Mouse (Mus musculus) right cerebral cortex, postnatal 36 days (tissue): ENCODE results near the gene Xrcc1.

Experiments
- DNase-seq, 2 experiments: peaks; one replicate each; pipeline ENCODE4 v3.0.0; 2022; ENCODE audit warnings: low spot score in 2 of 2, mixed read lengths in 1 of 2

Gene Xrcc1

DNA sequence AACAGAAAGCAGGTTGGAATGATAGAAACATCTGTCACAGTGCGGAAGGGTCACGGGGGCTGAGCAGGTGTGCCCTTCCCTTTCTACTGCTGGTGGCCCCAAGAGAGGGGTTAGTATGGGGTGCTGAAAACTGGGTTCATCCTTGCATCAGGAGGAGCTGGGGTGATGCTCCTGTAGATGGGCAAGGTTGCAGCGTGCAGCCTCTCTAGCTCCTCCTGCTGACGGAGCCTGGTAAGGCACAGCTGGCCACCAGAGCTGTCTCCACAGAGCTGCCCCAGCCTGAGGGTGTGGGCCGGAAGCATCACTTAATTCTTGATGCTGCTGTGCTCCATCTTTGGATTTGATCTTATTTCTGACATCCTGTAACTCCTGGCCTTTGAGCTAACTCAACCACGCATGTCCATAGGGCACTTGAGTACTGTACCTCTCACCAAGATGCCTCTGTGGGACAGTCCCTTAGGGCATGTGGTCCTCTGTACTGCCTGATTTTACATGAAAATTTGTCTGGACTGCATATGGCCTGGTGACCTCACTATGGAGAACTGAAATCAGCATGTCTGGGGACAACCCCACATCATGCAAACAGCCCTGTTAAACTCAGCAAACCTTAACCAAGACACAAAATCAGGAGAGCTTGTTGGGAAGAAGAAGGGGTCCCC is 18.6 kb downstream of the Xrcc1 start:
- DNase-seq, result peak in 1 of 2 experiments; percentile 35

DNA sequence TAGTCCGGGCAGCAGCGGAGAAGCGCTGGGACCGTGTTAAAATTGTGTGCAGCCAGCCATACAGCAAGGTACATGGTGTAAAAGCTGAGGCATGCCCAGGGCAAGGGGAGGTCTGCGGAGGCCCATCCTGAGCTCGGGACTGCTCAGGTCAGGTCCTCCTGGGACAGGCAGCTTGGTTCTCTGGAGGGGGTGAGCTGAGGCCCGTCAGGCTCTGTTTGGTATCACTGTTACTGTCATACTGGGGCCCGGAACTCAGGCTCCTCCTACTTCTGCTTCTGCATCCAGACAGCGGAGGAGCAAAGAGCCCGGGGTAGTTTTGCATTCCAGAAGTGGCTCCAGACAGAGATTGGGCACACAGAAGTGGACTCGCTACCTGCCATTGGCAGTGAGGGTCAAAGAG is 19.5 kb downstream of the Xrcc1 start:
- DNase-seq, result no peak

DNA sequence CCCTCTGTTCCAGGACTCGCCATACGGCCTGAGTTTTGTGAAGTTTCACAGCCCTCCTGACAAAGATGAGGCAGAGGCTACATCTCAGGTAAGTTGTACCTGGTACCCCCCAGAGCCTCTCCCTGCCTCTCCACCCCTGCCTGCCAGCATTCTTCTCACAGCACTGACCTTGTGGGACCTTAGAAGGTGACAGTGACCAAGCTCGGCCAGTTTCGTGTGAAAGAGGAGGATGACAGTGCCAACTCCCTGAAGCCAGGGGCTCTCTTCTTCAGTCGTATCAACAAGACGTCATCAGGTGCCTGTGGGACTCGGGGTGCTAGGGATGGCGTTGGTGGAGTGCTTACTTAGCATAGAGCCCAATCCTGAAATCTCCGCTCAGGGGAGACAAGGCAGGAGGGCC is 20.1 kb downstream of the Xrcc1 start:
- DNase-seq, result no peak

DNA sequence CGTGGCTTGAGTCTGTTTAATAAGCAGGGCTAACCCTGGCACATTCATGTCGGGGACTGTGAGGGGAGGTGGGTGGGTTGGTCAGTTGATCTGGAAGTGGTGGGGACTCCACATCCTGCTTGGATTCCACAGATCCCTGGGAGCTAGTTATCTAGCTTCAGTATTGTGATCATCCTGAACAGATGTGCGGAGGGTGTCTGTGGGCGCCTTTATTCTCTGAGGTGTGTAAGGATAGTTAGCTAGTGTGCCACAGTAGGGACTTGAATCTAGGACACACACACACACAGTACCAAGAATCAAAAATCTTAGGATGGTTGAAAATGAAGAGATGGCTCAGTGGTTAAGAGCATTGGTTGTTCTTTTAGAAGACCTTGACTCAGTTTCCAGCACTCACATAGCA is 22.4 kb downstream of the Xrcc1 start:
- no peak for DNase-seq

DNA sequence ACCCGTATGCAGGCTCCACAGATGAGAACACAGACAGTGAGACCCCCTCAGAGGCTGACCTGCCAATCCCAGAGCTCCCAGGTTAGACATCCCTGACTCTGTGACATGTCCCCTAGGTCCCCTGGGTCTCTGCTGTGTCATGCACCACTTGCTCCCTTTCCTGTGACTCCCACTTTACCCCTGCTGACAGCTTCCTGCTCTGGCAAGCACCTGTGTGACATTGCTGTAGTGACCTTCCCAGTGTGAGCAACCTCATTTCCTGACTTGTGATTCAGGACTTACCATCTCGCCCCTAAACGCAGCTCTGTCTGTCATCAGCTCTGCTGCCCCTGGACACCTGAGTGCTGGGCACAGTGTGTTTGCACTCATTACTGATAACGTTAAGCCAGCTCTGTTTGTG is 25.0 kb downstream of the Xrcc1 start:
- no peak for DNase-seq

DNA sequence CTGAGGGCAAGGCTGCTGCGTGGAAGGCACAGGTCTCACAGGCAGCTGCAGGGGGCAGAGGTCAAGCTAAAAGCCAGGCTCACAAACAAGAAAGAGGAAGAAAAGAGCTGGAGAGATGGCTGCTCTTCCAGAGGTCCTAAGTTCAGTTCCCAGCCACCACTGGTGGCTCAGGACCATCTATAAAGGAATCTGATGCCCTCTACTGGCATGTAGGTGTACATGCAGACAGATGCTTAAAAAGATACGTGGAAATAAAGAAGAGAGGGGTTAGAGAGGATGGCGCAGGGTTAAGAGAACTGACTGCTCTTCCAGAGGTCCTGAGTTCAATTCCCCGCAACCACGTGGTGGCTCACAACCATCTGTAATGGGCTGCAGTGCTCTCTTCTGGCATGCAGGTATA is 26.4 kb downstream of the Xrcc1 start:
- no peak for DNase-seq

DNA sequence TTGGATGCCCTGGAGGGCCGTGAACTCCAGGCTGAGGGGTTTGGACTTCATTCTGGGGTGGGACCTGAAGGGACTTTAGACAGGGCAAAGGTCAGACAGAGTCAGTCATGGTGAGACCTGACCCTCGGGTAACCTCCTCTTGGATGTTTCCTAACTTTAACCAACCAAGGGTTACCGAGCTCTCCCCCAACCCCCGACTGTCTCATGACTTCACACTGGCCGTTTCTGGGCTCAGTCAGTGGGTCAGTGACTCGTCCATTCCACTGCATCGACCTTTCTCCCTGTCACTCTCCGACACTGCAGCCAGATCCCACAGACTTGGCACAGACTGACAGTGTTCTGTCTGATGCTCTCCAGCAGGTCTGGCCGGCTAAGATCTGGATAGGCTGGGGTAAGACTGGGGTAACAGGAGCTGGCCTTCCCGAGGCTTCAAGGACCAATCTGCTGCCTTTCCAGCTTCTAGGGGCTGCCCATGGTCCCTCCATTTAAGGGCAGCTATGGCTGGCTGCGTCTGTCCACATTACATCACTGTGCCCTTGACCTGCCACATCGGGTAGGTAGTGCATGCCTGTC is 28.2 kb downstream of the Xrcc1 start:
- DNase-seq, result no peak

DNA sequence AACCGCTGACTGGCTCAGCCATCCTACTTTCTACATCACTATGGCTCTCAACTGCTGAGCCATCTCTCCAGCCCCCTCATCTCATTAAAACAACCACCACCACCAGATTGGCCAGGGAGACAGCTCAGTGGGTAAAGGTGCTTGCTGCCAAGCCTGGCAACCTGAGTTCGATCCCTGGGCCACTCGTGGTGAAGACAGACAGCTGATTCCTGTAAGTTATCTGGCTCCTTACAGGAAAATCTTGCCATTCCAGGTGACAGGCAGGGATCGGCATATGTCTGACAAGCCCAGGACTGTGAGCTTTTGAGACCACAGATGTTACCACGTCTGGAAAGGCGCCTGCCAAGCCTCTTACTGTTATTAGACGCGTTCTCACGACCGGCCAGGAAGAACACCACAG is 31.7 kb downstream of the Xrcc1 start:
- no peak for DNase-seq

DNA sequence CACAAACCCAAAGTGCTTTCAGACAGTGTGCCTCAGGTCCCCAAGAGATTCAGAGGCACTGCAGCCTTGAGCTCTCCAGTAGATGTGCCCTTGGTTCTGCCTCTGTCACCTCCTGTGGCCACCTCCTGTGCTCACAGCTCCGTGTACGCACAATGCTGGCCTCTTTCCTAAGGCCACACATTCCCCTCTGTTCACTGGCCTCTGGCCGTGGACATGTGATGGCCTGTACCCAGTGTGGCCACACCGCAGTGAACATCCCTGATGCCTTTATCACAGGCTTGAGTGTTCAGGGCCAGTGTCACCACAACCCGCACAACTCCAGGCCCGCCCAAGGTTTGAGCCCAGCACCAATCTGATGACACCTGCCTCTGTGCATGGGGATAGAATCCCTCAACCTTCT is 38.8 kb downstream of the Xrcc1 start:
- DNase-seq, result no peak

DNA sequence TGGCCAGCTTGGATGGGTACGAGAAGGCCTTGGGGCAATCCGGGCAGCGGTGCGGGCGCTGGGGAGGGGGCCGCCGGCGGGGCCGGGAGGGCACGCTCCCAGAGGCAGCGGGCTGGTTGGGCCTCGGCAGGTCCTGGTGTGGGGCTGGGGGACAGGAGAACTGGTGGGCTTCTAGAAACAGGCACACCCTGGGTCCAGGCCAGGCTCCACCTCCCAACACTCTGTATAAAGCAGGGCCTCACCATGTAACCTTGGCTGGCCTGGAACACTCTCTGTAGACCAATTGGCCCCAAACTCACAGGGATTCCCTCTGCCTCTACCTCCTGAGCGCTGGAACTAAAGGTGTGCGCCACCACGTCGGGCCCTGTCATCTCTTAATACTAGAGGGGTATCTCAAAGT is 39.9 kb downstream of the Xrcc1 start:
- no peak for DNase-seq

DNA sequence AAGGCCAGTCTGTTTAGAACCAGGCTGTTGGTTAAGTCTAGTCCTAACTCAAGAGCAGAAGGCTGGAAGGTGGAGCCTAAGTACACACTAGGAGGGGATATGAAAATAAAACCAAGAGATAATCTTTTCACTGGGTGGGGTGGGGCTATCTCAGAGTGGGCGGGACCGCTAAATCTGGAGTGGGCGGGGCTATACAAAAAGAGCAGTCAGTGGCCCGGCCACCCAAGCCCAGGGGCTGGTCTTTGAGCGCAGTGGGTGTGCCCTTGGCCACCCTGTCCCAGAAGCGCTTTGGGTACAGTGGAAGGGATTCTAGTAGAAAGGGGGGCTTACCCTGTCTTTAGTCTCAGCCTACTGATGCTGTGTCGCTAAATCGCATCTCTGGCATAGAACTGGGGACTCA is 40.7 kb downstream of the Xrcc1 start:
- no peak for DNase-seq

DNA sequence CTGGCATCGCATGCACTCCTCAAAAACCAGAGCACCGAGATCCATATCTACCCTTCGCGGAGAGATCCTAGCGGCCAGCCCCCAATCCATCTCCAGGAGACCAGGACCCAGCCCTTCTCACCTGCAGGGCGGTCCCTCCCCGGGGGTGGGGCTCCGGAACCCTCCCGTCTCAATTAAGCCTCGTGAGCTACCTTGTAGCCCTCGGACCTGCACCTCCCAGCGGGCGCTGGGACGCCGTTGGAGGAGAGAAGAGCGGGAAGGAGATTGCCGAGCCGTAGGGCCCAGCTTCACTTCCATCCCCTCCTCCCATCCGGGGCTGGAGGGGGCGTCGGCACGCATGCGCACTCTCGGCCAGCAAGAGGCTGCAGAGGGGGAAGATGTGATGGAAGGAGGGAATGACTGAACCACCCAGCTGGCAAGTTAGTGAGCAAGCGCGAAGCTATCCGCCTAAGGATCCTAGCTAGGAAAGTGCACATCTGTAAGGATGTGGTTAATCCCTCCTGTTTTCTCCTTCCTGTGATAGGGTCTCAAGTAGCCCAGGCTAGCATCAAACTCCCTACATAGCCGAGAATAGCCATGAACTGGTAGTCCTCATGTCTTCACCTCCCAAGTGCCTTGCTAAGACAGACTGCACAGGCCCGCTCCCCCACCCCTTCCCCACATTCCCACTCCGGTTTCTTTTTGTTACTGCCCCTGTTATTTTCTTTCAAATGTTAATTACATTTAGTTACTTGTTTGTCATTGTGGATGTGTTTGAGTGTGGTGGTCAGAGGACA is 41.4 kb downstream of the Xrcc1 start, which contains the start of the genes Ethe1 and Zfp575:
Ethe1 (plus strand) TSS at position 214 of the 776 bp plus-strand sequence.
Zfp575 (minus strand) TSS at position 312 of the 776 bp plus-strand sequence.
- peak; percentile 74 to 75 for DNase-seq

DNA sequence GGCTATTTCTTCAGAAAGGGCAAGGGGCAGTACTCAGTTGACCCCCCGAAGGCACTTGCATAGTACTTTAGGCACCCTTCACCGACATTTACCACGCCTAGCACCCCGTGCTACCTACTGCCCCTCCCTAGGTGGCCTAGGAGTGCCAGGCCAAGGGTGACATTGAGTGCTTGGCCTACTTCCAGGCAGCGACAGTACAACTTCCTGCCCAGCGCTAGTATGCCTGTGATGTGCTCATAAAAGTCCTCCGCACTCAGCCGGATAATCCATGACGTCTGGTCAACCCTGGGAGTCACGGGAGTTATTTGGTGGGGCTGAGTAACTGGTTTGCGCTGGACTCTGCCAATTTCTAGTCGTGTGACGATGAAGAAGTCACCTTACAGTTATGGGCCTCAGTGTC is 42.2 kb downstream of the Xrcc1 start:
- no peak for DNase-seq

DNA sequence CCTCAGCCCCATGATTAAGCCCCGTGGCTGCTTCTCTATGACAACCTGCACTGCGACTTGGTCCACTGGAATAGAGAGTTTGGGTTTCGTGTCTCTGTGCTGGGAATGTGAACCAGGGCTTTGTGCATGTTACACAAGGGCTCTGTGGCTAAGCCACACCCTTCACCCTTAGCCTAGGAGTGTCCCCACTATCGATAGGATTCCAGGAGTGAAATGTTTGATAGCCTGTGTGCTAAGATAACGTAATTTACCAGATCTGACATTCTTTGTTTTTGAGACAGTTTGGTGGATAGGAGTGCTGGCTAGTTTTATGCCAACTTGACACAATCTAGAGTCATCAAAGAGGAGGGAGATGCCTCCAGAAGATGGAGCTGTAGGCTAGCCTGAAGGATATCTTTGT is 45.6 kb downstream of the Xrcc1 start:
- no peak for DNase-seq

DNA sequence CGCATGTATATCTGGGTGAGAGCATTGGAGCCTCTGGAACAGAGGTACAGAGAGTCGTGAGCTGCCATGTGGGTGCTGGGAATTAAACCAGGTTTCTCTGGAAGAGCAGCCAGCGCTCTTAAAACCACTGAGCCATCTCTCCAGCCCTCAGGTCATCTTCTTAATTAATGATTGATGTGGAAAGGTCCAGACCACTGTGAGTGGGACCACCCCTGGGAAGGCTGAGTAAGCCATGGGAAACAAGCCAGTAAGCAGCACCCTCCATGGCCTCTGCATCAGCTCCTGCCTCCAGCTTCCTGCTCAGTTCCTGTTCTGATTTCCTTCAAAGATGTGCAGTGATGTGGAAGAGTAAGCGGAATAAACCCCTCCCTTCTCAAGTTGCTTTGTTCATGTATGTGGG is 46.1 kb downstream of the Xrcc1 start:
- DNase-seq, result no peak

DNA sequence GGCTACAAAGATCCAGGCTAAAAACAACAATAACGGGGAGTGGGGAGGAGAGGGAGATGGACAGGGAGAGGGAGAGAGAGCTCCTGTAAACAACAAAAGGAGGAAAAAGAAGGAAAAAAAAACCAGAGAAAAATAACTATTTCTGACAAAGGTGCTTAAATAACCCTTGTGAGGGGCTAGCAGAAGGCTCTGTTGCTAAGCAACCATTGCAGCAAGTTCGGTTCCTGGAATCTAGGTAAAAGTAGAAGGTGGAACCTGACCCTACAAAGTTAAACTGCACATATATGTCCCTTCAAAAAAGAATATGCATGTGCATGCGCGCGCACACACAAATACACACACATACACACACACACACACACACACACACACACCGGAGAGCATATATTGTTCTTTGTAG is 46.7 kb downstream of the Xrcc1 start:
- no peak for DNase-seq

DNA sequence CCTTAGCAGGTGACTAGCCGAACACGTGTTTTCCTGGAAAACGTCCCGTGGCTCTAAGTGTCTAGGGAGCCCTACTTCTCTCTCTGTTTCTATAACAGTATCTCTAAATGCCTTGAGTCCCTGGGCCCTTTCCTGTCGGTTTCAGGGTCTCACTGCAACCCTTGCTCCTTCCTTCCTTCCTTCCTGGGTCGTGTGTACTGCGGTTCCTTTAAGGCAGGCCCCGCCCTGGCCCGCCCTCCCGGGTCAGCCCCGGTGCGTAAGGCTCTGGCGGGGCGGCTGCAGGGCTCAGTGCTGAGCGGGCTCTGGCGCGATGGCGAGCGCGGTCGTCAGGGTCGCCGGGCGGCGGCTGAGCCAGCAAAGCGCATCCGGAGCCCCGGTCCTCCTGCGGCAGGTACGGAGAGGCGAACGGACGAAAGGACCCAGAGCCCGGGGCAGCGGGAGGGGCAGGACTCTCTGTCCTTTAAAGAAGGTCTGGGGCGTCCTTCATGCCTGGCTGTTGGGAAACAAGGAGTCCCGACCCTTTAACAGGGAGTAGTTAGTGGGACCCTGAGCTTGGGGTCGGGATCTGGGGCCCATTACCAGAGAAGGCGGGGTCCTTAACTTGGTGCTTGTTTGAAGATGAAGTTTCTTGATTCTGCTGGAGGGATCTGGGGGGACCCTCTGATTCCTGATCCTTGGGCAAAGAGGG is 47.7 kb downstream of the Xrcc1 start:
- peak; percentile 43 to 59 for DNase-seq

DNA sequence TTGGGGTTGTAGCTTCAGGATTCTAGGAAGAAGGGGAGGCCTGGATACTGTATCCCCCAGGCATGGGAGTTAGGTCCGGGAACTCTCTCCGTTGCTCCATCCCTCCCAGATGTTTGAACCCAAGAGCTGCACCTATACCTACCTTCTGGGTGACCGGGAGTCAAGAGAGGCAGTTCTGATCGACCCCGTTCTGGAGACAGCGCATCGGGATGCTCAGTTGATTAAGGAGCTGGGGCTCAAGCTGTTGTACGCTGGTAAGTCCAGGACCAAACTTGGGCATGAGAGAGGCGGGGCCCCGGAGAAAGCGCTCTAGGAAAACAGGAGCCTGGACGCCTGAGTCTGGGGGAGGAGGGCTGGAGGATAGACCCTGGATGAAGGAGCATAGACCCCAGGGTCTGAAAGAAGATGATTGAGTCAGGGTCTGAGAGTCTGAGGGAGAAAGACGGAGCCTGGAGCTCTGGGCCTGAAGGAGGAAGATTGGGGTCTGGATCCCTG is 48.3 kb downstream of the Xrcc1 start:
- DNase-seq, result no peak

DNA sequence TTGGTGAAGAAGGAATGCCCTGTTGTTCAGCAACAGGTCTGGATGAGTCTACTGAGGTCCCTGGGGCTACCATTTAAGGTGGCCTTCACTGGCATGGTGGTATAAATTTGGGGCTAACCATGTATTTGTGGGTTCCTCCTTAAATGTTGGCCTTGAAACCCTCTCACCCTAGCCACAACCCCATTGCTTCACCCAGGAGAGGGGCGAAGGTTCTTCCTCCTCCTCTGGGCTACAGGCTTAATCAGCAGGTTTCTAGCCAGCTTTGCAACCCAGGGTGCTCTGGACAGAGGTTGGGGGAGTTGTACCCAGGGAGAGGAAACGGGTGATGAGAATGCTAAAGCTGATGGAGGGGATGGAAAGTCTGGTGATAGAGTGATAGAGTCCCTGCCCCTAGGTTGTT is 49.4 kb downstream of the Xrcc1 start:
- no peak for DNase-seq

DNA sequence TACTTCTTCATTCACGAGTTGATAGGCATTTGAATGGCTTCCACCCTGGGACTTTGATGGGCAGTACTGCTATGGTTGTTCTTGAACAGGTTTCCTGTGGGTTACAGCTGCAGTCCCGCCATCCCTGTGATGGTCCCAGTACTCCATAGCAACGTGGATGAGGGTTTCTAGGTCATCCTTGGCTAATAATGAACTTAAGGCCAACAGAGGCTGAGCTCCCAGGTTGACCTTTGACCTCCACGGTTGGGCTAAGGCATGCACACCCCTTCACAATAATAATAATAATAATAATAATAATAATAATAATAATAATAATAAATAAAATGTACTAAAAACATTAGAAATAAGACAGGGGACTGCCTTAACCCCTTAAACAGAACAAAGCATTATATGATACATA is 52.0 kb downstream of the Xrcc1 start:
- no peak for DNase-seq

DNA sequence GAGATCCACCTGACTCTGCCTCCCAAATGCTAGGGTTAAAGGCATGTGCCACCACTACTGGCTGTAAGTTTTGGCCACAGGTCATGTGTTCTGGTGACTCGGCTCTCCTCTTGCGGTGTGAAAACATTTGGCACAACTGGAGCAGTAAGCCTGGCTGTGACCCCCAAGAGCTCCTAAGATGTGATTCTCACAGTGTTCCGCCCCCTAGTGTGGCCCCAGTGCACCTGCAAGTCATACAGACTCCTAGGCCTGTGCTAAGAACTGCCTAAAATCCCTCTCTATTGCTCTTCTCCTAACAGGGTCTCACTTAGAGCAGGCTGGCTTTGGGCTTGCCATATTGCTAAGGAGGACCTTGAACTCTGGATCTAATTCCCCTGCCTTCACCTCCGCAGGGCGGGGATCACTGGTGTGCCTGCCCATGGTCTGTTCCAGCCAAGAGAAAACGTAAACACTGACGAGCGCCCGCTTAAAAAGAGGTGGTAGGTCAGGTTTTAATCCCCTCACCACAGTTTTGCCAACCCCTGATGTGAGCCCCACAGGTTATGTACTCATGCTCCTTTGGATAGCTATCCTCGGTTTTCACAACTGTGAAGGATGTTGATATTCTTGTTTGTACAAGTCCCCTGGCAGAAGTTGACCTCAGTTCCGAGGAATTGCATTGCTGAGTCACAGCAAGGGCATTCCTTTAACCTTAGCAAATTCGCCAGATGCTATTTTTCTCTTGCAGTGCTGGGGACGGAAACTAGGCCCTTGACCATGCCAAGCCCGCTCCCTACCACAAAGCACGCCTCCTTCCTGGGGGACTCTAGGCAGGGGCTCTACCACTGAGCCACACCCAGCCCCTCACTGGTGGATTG is 53.4 kb downstream of the Xrcc1 start:
- DNase-seq, result no peak
